Mouse (Mus musculus) CH12.LX (cell line): ENCODE data around the gene Ddt. TPM values are rescaled to one million over a fixed set of nuclear protein-coding genes. Genes with fewer than 3 reads are reported as not detected.

Experiments used
- DNase-seq: peaks from one replicate; pipeline ENCODE4 v3.0.0-alpha.2; 2013; ENCODE audit errors: extremely low read depth
- H3K27ac ChIP-seq: 2 replicates; pipeline ENCODE4 v1.5.1; 2012; ENCODE audit warnings: low read depth, mild to moderate bottlenecking, control low read depth, moderate library complexity; ENCODE audit not compliant: insufficient read depth
- H3K27me3 ChIP-seq: replicated peaks from 2 replicates; pipeline ENCODE3; 2012; ENCODE audit warnings: inconsistent platforms
- H3K36me3 ChIP-seq, 2 experiments: replicated peaks in 1 of 2; 2 replicates each; pipeline versions ENCODE3 to v1.6.1; 2012; ENCODE audit warnings: inconsistent platforms in 1 of 2, low read length in 1 of 2, mild to moderate bottlenecking in 1 of 2, mixed read lengths in 1 of 2, moderate library complexity in 1 of 2; ENCODE audit not compliant: control insufficient read depth in 1 of 2, insufficient read depth in 1 of 2
- H3K4me1 ChIP-seq, 2 experiments: 2 replicates each; pipeline ENCODE4 v1.6.1; 2012; ENCODE audit warnings: inconsistent platforms in 1 of 2, moderate library complexity in 1 of 2; ENCODE audit not compliant: insufficient read depth in 2 of 2, control insufficient read depth in 1 of 2
- H3K4me2 ChIP-seq: 2 replicates; pipeline ENCODE4 v1.6.1; 2012; ENCODE audit warnings: low read depth, mild to moderate bottlenecking, control low read depth; ENCODE audit not compliant: poor library complexity, insufficient read depth, severe bottlenecking
- H3K4me3 ChIP-seq, 3 experiments: fragments of 150-350 bp in 1 of 3; sonication (generic) in 1 of 3; replicated peaks in 1 of 3; 2 replicates each; pipeline versions ENCODE3 to v1.5.1; 2011 to 2012; ENCODE audit warnings: low read depth in 2 of 3, low read length in 2 of 3, mild to moderate bottlenecking in 2 of 3, moderate library complexity in 2 of 3, control low read depth in 1 of 3, improper control_type of control experiment in 1 of 3, inconsistent platforms in 1 of 3, mixed read lengths in 1 of 3; ENCODE audit not compliant: poor library complexity in 1 of 3
- H3K79me2 ChIP-seq: replicated peaks from 2 replicates; pipeline ENCODE4 v1.6.1; 2012; ENCODE audit warnings: mild to moderate bottlenecking, moderate library complexity; ENCODE audit not compliant: control insufficient read depth, poor library complexity, insufficient read depth, severe bottlenecking; ENCODE audit errors: extremely low read depth
- H3K9ac ChIP-seq: 2 replicates; pipeline ENCODE4 v1.6.1; 2012; ENCODE audit warnings: low read depth, mild to moderate bottlenecking, control low read depth, moderate library complexity; ENCODE audit not compliant: insufficient read depth
- H3K9me3 ChIP-seq: replicated peaks from 2 replicates; pipeline ENCODE3; 2012; ENCODE audit warnings: low read length, inconsistent platforms, mixed read lengths
- CHD1 ChIP-seq: IDR thresholded peaks from 2 replicates; pipeline ENCODE4 v1.6.1; 2012; ENCODE audit warnings: low read depth, low read length, improper control_type of control experiment, inconsistent platforms
- E2F4 ChIP-seq: IDR thresholded peaks from 2 replicates; pipeline ENCODE4 v1.6.1; 2011; ENCODE audit warnings: low read depth, low read length, improper control_type of control experiment; ENCODE audit not compliant: insufficient replicate concordance
- ELF1 ChIP-seq: IDR thresholded peaks from 2 replicates; pipeline ENCODE4 v1.6.1; 2014; ENCODE audit warnings: low read depth, mild to moderate bottlenecking, inconsistent platforms, low read length, improper control_type of control experiment
- GABPA ChIP-seq: IDR thresholded peaks from 2 replicates; pipeline ENCODE4 v1.6.1; 2012; ENCODE audit warnings: low read depth, low read length, improper control_type of control experiment, inconsistent platforms; ENCODE audit not compliant: insufficient replicate concordance
- HCFC1 ChIP-seq: IDR thresholded peaks from 2 replicates; pipeline ENCODE4 v1.6.1; 2012; ENCODE audit warnings: low read depth, mild to moderate bottlenecking, inconsistent platforms, low read length, improper control_type of control experiment
- IRF4 ChIP-seq: IDR thresholded peaks from 2 replicates; pipeline ENCODE4 v1.6.1; 2014; ENCODE audit warnings: low read depth, mild to moderate bottlenecking, inconsistent platforms, low read length, improper control_type of control experiment
- JUND ChIP-seq: conservative IDR thresholded peaks from 2 replicates; pipeline ENCODE4 v1.6.1; 2011; ENCODE audit warnings: low read depth, low read length, improper control_type of control experiment
- KAT2A ChIP-seq: IDR thresholded peaks from 2 replicates; pipeline ENCODE4 v1.6.1; 2012; ENCODE audit warnings: low read length, improper control_type of control experiment, inconsistent platforms; ENCODE audit not compliant: insufficient replicate concordance
- MAX ChIP-seq: IDR thresholded peaks from 2 replicates; pipeline ENCODE4 v1.6.1; 2011; ENCODE audit warnings: low read length, improper control_type of control experiment
- MAZ ChIP-seq: IDR thresholded peaks from 2 replicates; pipeline ENCODE4 v1.6.1; 2012; ENCODE audit warnings: low read depth, mild to moderate bottlenecking, inconsistent platforms, low read length, improper control_type of control experiment, moderate library complexity
- MEF2A ChIP-seq: IDR thresholded peaks from 2 replicates; pipeline ENCODE4 v1.6.1; 2014; ENCODE audit warnings: low read depth, mild to moderate bottlenecking, inconsistent platforms, low read length, improper control_type of control experiment, borderline replicate concordance
- MXI1 ChIP-seq: IDR thresholded peaks from 2 replicates; pipeline ENCODE4 v1.6.1; 2011; ENCODE audit warnings: mild to moderate bottlenecking, low read depth, low read length, improper control_type of control experiment
- NELFE ChIP-seq: IDR thresholded peaks from 2 replicates; pipeline ENCODE4 v1.6.1; 2011; ENCODE audit warnings: low read depth, low read length, improper control_type of control experiment
- NRF1 ChIP-seq: IDR thresholded peaks from 2 replicates; pipeline ENCODE4 v1.6.1; 2014; ENCODE audit warnings: low read depth, mild to moderate bottlenecking, inconsistent platforms, low read length, improper control_type of control experiment, moderate library complexity
- PAX5 ChIP-seq: IDR thresholded peaks from 2 replicates; pipeline ENCODE4 v1.6.1; 2012; ENCODE audit warnings: low read length, inconsistent platforms, mixed read lengths
- RAD21 ChIP-seq: IDR thresholded peaks from 2 replicates; pipeline ENCODE4 v1.6.1; 2011; ENCODE audit warnings: low read depth, mild to moderate bottlenecking, low read length, improper control_type of control experiment, moderate library complexity
- SIN3A ChIP-seq: IDR thresholded peaks from 2 replicates; pipeline ENCODE4 v1.6.1; 2012; ENCODE audit warnings: low read length, improper control_type of control experiment, inconsistent platforms
- SMC3 ChIP-seq: IDR thresholded peaks from 2 replicates; pipeline ENCODE4 v1.6.1; 2011; ENCODE audit warnings: low read depth, low read length, improper control_type of control experiment
- TBP ChIP-seq: conservative IDR thresholded peaks from 2 replicates; pipeline ENCODE4 v1.6.1; 2011; ENCODE audit warnings: low read depth, low read length, improper control_type of control experiment
- TCF12 ChIP-seq: IDR thresholded peaks from 2 replicates; pipeline ENCODE4 v1.6.1; 2014; ENCODE audit warnings: low read depth, mild to moderate bottlenecking, inconsistent platforms, low read length, improper control_type of control experiment
- UBTF ChIP-seq: IDR thresholded peaks from 2 replicates; pipeline ENCODE4 v1.6.1; 2012; ENCODE audit warnings: low read depth, mild to moderate bottlenecking, inconsistent platforms, low read length, improper control_type of control experiment, moderate library complexity
- ZC3H11A ChIP-seq: IDR thresholded peaks from 2 replicates; pipeline ENCODE4 v1.6.1; 2012; ENCODE audit warnings: low read depth, mild to moderate bottlenecking, inconsistent platforms, low read length, improper control_type of control experiment
- ZNF384 ChIP-seq: IDR thresholded peaks from 2 replicates; pipeline ENCODE4 v1.6.1; 2012; ENCODE audit warnings: low read depth, low read length, improper control_type of control experiment, inconsistent platforms
- dilution Hi-C: fragments of 300-500 bp; cut with MboI; formaldehyde crosslinking; loops from 2 replicates; pipeline ENCODE4 v1.14.3; 2020; ENCODE audit warnings: low sequenced_read_pairs; ENCODE audit not compliant: extremely low pct_unique_long_range_greater_than_20kb, extremely low pct_ligation_motif_present
- in situ Hi-C: fragments of 300-500 bp; cut with MboI; formaldehyde crosslinking; loops from 3 replicates; pipeline ENCODE4 v1.14.3; 2019; ENCODE audit warnings: low sequenced_read_pairs, low pct_ligation_motif_present, low pct_unique_long_range_greater_than_20kb, mixed read lengths
- polyA plus RNA-seq: library from polyadenylated mRNA; unstranded; fragments of >175 nt; gene quantifications from 2 replicates; pipeline ENCODE4 v1.2.1, GENCODE M21; 2012; ENCODE audit warnings: low read depth; ENCODE audit not compliant: insufficient read length
- total RNA-seq, 2 experiments: library from RNA; depleted of rRNA; stranded (reverse); fragments of 300-350 nt in 1 of 2; fragments of >200 nt in 1 of 2; gene quantifications; 2 replicates each; pipeline ENCODE4 v1.2.3; 2012 to 2014

Gene Ddt
- total and polyA plus RNA-seq, 3 experiments: 229 to 869 (median 599) TPM

DNA sequence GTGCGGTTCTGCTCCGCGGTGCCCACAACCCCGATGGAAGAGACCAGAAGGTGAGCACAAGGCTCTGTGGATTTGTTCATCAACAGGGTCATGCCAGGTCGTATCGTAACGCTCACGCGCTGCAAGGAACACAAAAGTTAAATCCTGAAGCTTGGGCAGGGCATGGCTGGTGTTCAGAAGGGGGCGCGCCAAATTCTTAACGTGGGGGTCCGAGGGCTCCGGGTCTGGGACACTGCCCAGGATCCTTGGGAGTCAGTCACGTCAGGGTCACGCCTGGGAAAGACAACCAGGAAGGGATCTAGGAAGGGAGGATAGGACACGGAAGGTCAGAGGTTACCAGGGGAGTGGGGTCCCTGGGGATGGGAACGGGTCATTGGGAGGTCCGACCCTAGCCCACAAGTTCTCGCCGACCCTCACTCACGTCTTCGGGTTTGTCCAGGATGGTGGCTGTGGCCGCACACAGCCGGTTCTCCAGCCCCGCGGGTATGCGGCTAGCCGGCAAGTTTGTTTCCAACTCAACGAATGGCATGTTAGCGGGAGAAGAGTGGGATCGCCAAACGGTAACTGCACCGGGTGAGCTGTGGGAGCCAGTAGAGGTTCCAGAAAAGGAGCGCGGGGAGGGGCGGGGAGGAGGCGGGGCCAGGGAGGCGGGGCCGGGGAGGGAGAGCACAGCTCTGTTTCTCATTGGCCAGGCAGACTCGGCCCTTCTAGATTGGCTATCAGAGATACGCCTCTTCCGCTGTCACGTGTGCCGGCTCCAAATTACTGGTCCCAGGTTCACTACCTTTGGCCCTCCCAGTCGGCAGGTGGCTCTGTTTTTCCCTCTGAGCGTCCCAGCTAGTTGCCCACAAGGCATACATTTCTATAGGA lies at the start of gene Ddt (continued):
- peak; percentile 44; the same call in 1 of the 2 replicates for TF ChIP-seq IRF4

DNA sequence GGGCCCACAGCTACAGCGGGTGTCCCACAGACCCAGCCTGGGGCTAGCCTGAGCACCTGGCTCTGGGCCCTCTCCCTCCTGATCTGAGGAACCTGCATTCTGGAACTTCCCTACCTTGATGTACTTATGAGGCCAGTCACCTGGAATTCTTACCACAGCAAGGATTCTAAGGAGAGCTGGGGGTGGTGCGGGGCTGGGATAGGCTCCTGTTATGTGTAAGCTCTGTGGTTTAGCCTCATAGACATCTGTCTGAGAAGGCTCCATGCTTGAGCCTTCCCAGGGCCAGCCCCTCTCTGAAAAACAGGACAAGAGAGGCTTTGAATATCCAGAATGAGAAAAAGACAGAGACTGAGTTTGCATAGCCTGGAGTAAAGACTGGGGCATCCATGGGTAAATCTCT lies 49.2 kb upstream of the Ddt start, which contains the start of gene Gstt4:
Gene Gstt4 (minus strand): TSS at position 101 of the 400 bp plus-strand sequence.
- dilution Hi-C loops: no loop called here
- no peak within 1 kb of the TSS for H3K4me2 ChIP-seq
- DNase-seq: no peak
- no peak for TF ChIP-seq GABPA
- no peak for TF ChIP-seq TBP
- TF ChIP-seq MAZ: no peak
- TF ChIP-seq MEF2A: no peak
- TF ChIP-seq TCF12: no peak
- no peak for TF ChIP-seq SIN3A
- TF ChIP-seq SMC3: no peak
- TF ChIP-seq MXI1: no peak
- TF ChIP-seq E2F4: no peak
- TF ChIP-seq, all 38 proteins: peak for 0
- Histone ChIP-seq H3K27ac (no peak within 1 kb of the TSS), H3K27me3 (no peaks in the 10 kb centered on the region), H3K79me2 (no peaks in the 10 kb centered on the region), H3K4me1 (peaks cover 0 to 32% of the 10 kb centered on the region in 2 experiments; a peak in 2 of 4 replicates), H3K9ac (no peak within 1 kb of the TSS), H3K36me3 (peaks cover 0 to 5% of the 10 kb centered on the region in 2 experiments), H3K9me3 (peaks cover 44% of the 10 kb centered on the region), H3K4me3 (no peak within 1 kb of the TSS)
- in situ Hi-C loops: no loop called here

DNA sequence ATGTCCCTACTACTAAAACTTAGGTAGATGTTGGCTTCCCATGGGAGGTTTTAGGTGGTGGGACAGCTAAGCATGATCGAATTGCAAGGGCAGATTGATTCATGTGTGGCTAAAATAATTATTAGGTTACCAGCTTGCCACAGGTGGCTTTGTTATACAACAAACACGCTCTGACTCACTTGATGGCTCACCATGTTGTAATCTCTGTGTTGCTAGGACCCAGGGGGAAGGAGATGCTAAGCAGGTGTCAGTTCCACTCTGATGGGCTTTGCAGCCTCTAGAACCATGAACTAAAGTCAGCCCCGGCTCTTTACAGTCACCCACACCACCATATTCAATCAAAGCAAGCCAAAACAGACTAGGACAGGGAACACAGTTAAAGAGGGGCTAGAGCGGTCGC lies 46.7 kb upstream of the Ddt start:
- H3K27ac ChIP-seq: no peak overlapping the region
- dilution Hi-C loops: no loop called here
- H3K4me1 ChIP-seq: peaks cover 0 to 17% of the 10 kb centered on the region in 2 experiments; a peak in 2 of 4 replicates
- no peak for TF ChIP-seq UBTF
- TF ChIP-seq MEF2A: no peak
- no peak for TF ChIP-seq JUND
- no peak for TF ChIP-seq ELF1
- TF ChIP-seq RAD21: no peak
- TF ChIP-seq SMC3: no peak
- no peak for TF ChIP-seq CHD1
- TF ChIP-seq NELFE: no peak
- TF ChIP-seq KAT2A: no peak
- no peak for TF ChIP-seq ZC3H11A
- no peak for TF ChIP-seq NRF1
- TF ChIP-seq HCFC1: no peak
- no peak for TF ChIP-seq ZNF384
- no peak for TF ChIP-seq MAX
- TF ChIP-seq SIN3A: no peak
- TF ChIP-seq MAZ: no peak
- no peak for TF ChIP-seq PAX5
- peaks cover 0 to 1% of the 10 kb centered on the region in 2 experiments for H3K36me3 ChIP-seq
- no peaks in the 10 kb centered on the region for H3K27me3 ChIP-seq
- no peak overlapping the region for H3K4me3 ChIP-seq
- no peaks in the 10 kb centered on the region for H3K79me2 ChIP-seq
- no peak for DNase-seq
- peaks cover 30% of the 10 kb centered on the region for H3K9me3 ChIP-seq
- H3K4me2 ChIP-seq: no peak overlapping the region
- in situ Hi-C loops: no loop called here
- H3K9ac ChIP-seq: no peak overlapping the region
